Mouse (Mus musculus) thymus, adult 2 months (tissue): ENCODE measurements around the gene Iqsec3.

Experiments used
- CTCF ChIP-seq: fragments of 200-500 bp; IDR thresholded peaks from 2 replicates; pipeline ENCODE4 v1.5.1; 2012; ENCODE audit warnings: mild to moderate bottlenecking, control low read depth, low read length, moderate library complexity, borderline replicate concordance; ENCODE audit not compliant: control insufficient read depth, poor library complexity, insufficient read depth; ENCODE audit errors: extremely low read depth
- POLR2A ChIP-seq: fragments of 200-500 bp; IDR thresholded peaks from 2 replicates; pipeline ENCODE4 v1.6.1; 2012; ENCODE audit warnings: mild to moderate bottlenecking, low read length, control low read depth, moderate library complexity; ENCODE audit not compliant: control insufficient read depth, poor library complexity, insufficient read depth; ENCODE audit errors: extremely low read depth

- TF ChIP-seq POLR2A (no peak), CTCF (no peak)
Observed at GRCm38 (mm10) chr6:121521030-121521429, 47.6 kb upstream of the Iqsec3 start.
